Mouse (Mus musculus) kidney, postnatal 36 days (tissue): ENCODE data around the gene Peg10.
"Not testable (repeated sequence)": the region's sequence is repeated elsewhere in the genome, so short reads cannot be mapped to it uniquely, and the experiment has no call there.

Experiments used
- DNase-seq, 2 experiments: peaks; one replicate each; pipeline ENCODE4 v3.0.0; 2021 to 2022; ENCODE audit warnings: mixed read lengths in 2 of 2

Peg10 gene

GRCm38 (mm10) chr6:4749091-4749490, 2.0 kb downstream of the Peg10 start:
- DNase-seq = peak; percentile 93 to 96

- DNase-seq = no peak
These were observed 4.2 kb downstream of the Peg10 start for GRCm38 (mm10) chr6:4751355-4751754.

- no peak for DNase-seq
These were observed 7.2 kb downstream of the Peg10 start for GRCm38 (mm10) chr6:4754286-4754685.

GRCm38 (mm10) chr6:4754886-4755285, 7.8 kb downstream of the Peg10 start:
- DNase-seq = no peak

- DNase-seq = not testable (repeated sequence)
These were observed 14.5 kb downstream of the Peg10 start for GRCm38 (mm10) chr6:4761415-4762142.

- no peak for DNase-seq
These were observed 15.1 kb downstream of the Peg10 start for GRCm38 (mm10) chr6:4762252-4762651.

- no peak for DNase-seq
These were observed 49.2 kb downstream of the Peg10 start for GRCm38 (mm10) chr6:4796281-4796680.

- not testable (repeated sequence) for DNase-seq
These were observed 50.2 kb downstream of the Peg10 start for GRCm38 (mm10) chr6:4797317-4797716.

- DNase-seq = no peak
These were observed 51.3 kb downstream of the Peg10 start for GRCm38 (mm10) chr6:4798382-4798781.

GRCm38 (mm10) chr6:4799359-4799758, 52.3 kb downstream of the Peg10 start:
- no peak for DNase-seq

GRCm38 (mm10) chr6:4806981-4807380, 59.9 kb downstream of the Peg10 start:
- DNase-seq = peak in 1 of 2 experiments; percentile 1
